Mouse (Mus musculus) heart, embryonic 16.5 days (tissue): ENCODE data around the gene Cnbp. TPM values are rescaled to one million over a fixed set of nuclear protein-coding genes. Genes with fewer than 3 reads are reported as not detected.

Source experiments
- ATAC-seq: fragments of 200-750 bp; cut with Nextera tagmentation; replicated peaks from 2 replicates; pipeline ENCODE4 v1.8.0; 2017; ENCODE audit warnings: moderate number of reproducible peaks; ENCODE audit not compliant: insufficient read depth, low FRiP score; ENCODE audit errors: extremely low read depth
- H3K27ac ChIP-seq: fragments of 300-500 bp; sonication (generic); 2 replicates; pipeline ENCODE4 v1.5.1; 2014; ENCODE audit warnings: mild to moderate bottlenecking, low read length, control low read depth, moderate library complexity
- H3K27me3 ChIP-seq: fragments of 300-500 bp; sonication (generic); 2 replicates; pipeline ENCODE4 v1.6.1; 2014; ENCODE audit warnings: low read length, mixed read lengths; ENCODE audit not compliant: control insufficient read depth, insufficient read depth
- H3K36me3 ChIP-seq: fragments of 300-500 bp; sonication (generic); 2 replicates; pipeline ENCODE4 v1.6.1; 2014; ENCODE audit not compliant: control insufficient read depth, insufficient read depth
- H3K4me1 ChIP-seq: fragments of 300-500 bp; sonication (generic); 2 replicates; pipeline ENCODE4 v1.6.1; 2014; ENCODE audit warnings: low read length, mixed read lengths; ENCODE audit not compliant: control insufficient read depth, insufficient read depth
- H3K4me2 ChIP-seq: fragments of 300-500 bp; sonication (generic); 2 replicates; pipeline ENCODE4 v1.6.1; 2014; ENCODE audit warnings: low read depth, mild to moderate bottlenecking, control low read depth, low read length
- H3K4me3 ChIP-seq: fragments of 300-500 bp; sonication (generic); 2 replicates; pipeline ENCODE4 v1.5.1; 2014; ENCODE audit warnings: mild to moderate bottlenecking, control low read depth, low read length
- H3K9ac ChIP-seq: fragments of 300-500 bp; sonication (generic); 2 replicates; pipeline ENCODE4 v1.6.1; 2014; ENCODE audit warnings: low read length, control low read depth
- H3K9me3 ChIP-seq: fragments of 300-500 bp; sonication (generic); replicated peaks from 2 replicates; pipeline ENCODE4 v1.6.1; 2016; ENCODE audit warnings: low read length; ENCODE audit not compliant: control insufficient read depth
- WGBS: fragments of 180-500 bp; shearing (Covaris S2); extraction: QIAGEN DNeasy Blood & Tissue Kit; methylation state at CpG from one replicate; pipeline ENCODE4 v1.1.7; 2014; 5-methylcytosine and 5-hydroxymethylcytosine counted together
- polyA plus RNA-seq: library from polyadenylated mRNA; unstranded; fragments of >200 nt; fragmentation: Nextera tagmentation; extraction: Ambion mirVana; gene quantifications from 2 replicates; pipeline ENCODE4 v1.2.1, GENCODE M21; 2015

The Cnbp gene
- polyA plus RNA-seq, 1 experiment from 2014 or later = 783 TPM

- H3K4me3 ChIP-seq = no peak overlapping the region
- no peak overlapping the region for H3K4me2 ChIP-seq
- no peak overlapping the region for H3K9ac ChIP-seq
- H3K36me3 ChIP-seq = no peaks in the 10 kb centered on the region
- WGBS = 80% methylated on average over 6 of the region's 6 CpGs
- H3K4me1 ChIP-seq = peaks cover 8% of the 10 kb centered on the region
- H3K27ac ChIP-seq = no peak overlapping the region
- no peaks in the 10 kb centered on the region for H3K9me3 ChIP-seq
- ATAC-seq = no peak
- H3K27me3 ChIP-seq = no peaks in the 10 kb centered on the region
Measured at GRCm38 (mm10) chr6:87866211-87866610, 15.3 kb upstream of the Cnbp start.

DNA sequence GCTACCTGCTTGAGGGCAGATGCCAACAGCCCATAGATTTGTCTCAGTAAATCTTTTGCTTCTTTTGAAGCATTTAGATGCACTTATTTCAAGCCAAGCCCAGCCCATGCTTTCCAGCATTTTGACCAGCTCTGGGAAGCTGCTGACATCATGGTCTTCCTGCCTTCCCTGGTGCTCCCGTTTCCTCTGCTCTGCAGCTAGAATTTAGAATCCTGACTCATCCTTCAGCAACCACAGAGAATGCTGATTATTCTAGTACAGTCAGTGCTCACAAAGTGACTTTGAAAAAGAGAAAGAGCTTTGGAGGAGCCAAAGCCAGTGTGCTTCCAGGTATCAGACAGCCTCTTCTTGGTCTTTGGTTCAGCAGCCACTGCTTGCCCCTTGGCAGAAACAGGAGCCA is 6.2 kb upstream of the Cnbp start:
- Histone ChIP-seq H3K4me3 (no peak overlapping the region), H3K4me1 (no peaks in the 10 kb centered on the region), H3K27ac (no peak overlapping the region), H3K9ac (no peak overlapping the region), H3K4me2 (no peak overlapping the region), H3K36me3 (no peaks in the 10 kb centered on the region), H3K27me3 (no peaks in the 10 kb centered on the region; the same call in 1 of the 2 replicates), H3K9me3 (no peaks in the 10 kb centered on the region)
- ATAC-seq = no peak
- 17% methylated on average over 1 of the region's 1 CpGs for WGBS

DNA sequence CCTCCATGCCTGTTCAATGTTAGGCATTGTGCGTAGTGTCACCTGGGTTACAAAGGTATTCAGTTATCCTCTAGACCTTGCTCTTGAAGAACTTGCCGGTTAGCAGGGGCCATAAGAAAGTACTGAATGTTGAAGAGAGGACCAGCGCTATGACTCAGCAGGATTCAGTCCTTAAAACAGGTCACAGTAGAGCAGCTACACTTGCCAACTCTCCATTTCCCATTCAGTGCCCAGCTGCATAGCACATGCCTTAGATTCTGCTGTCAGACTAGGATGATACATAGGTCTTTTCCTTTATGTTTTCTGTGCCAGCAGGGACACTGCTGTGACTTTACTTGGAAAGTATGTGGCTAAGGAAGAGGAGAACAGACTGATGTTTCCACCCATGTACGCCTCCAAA is 2.5 kb upstream of the Cnbp start:
- WGBS = 75% methylated on average over 4 of the region's 4 CpGs
- no peak for ATAC-seq

GRCm38 (mm10) chr6:87851871-87852270 is 965 bp upstream of the Cnbp start:
- Histone ChIP-seq H3K4me2 (no peak overlapping the region), H3K27ac (no peak overlapping the region), H3K9ac (no peak overlapping the region), H3K4me1 (peaks cover 22% of the 10 kb centered on the region), H3K36me3 (peaks cover 6% of the 10 kb centered on the region; the same call in 1 of the 2 replicates), H3K4me3 (no peak overlapping the region), H3K9me3 (no peaks in the 10 kb centered on the region), H3K27me3 (no peaks in the 10 kb centered on the region; the same call in 1 of the 2 replicates)
- 72% methylated on average over 6 of the region's 6 CpGs for WGBS
- ATAC-seq = no peak

More for the DNA sequence above, 2.5 kb upstream of the Cnbp start:
- peaks cover 9% of the 10 kb centered on the region for H3K4me1 ChIP-seq
- H3K4me2 ChIP-seq = no peak overlapping the region
- no peak overlapping the region for H3K27ac ChIP-seq
- peaks cover 3% of the 10 kb centered on the region; the same call in 1 of the 2 replicates for H3K36me3 ChIP-seq
- no peaks in the 10 kb centered on the region for H3K9me3 ChIP-seq
- H3K9ac ChIP-seq = no peak overlapping the region
- no peaks in the 10 kb centered on the region; the same call in 1 of the 2 replicates for H3K27me3 ChIP-seq
- no peak overlapping the region for H3K4me3 ChIP-seq

- Histone ChIP-seq H3K9ac (peak overlapping the region; percentile 100), H3K36me3 (peaks cover 9% of the 10 kb centered on the region), H3K9me3 (no peaks in the 10 kb centered on the region), H3K27me3 (no peaks in the 10 kb centered on the region; the same call in 1 of the 2 replicates), H3K4me3 (peak overlapping the region; percentile 97), H3K4me1 (peaks cover 26% of the 10 kb centered on the region), H3K27ac (peak overlapping the region; percentile 88), H3K4me2 (peak overlapping the region; percentile 91)
- ATAC-seq = peak; percentile 55
- WGBS = under 1% methylated on average over 69 of the region's 73 CpGs
Measured at GRCm38 (mm10) chr6:87850155-87850899, 579 bp downstream of the Cnbp start.

DNA sequence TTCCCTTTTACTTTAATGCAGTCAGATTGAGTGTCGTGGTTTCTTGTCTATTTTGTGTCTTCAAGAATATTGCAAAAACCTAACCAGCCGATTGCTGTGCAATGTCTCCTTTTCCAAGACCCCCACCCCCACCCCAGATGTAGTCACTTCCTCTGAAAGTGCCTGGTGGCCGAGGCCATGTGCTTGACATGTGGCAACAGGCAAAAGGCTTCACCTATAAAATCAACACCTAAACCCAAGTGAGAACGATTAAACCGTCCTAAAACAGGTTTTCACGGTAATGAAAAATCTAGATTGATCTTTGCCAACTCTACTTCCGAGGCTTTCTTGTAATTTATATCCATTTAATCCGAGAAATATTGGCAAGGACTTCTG is 1.1 kb downstream of the Cnbp start:
- H3K4me2 ChIP-seq = peak overlapping the region; percentile 91
- H3K36me3 ChIP-seq = peaks cover 14% of the 10 kb centered on the region
- peak overlapping the region; percentile 88; the same call in 1 of the 2 replicates for H3K27ac ChIP-seq
- 0% methylated on average over 8 of the region's 8 CpGs for WGBS
- ATAC-seq = no peak
- H3K9me3 ChIP-seq = no peaks in the 10 kb centered on the region
- peak overlapping the region; percentile 100 for H3K9ac ChIP-seq
- no peaks in the 10 kb centered on the region; the same call in 1 of the 2 replicates for H3K27me3 ChIP-seq
- H3K4me3 ChIP-seq = peak overlapping the region; percentile 97
- peaks cover 26% of the 10 kb centered on the region for H3K4me1 ChIP-seq

DNA sequence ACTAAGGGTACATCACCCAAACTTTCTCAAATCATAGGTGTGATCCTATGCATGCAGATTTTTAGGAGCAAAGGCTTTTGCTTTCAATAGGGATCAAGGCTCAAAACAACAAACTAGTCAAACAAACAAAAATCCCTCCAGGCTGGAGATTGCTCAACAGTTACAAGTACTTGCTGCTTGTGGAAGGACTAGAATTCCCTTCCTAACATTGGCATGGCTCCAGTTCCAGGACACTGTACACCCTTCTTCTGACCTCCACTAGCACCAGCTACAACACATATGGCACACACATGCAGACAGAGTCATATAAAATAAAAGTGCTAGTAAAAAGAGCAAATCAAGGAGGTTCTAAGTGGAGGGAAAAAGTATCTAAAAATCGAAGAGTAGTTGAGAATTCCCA is 4.1 kb downstream of the Cnbp start:
- Histone ChIP-seq H3K9ac (no peak overlapping the region; the same call in 1 of the 2 replicates), H3K27me3 (no peaks in the 10 kb centered on the region), H3K4me1 (peaks cover 26% of the 10 kb centered on the region), H3K4me3 (no peak overlapping the region), H3K9me3 (no peaks in the 10 kb centered on the region), H3K27ac (no peak overlapping the region), H3K36me3 (peaks cover 37% of the 10 kb centered on the region), H3K4me2 (no peak overlapping the region; the same call in 1 of the 2 replicates)
- WGBS = 68% methylated on average over 1 of the region's 1 CpGs
- ATAC-seq = no peak

- Histone ChIP-seq H3K27me3 (no peaks in the 10 kb centered on the region), H3K4me3 (no peak overlapping the region), H3K27ac (no peak overlapping the region), H3K9ac (no peak overlapping the region), H3K4me1 (peaks cover 22% of the 10 kb centered on the region), H3K9me3 (no peaks in the 10 kb centered on the region), H3K36me3 (peaks cover 40% of the 10 kb centered on the region), H3K4me2 (no peak overlapping the region)
- WGBS = 91% methylated on average over 13 of the region's 13 CpGs
- ATAC-seq = no peak
Measured at GRCm38 (mm10) chr6:87845031-87845695, 5.7 kb downstream of the Cnbp start.

DNA sequence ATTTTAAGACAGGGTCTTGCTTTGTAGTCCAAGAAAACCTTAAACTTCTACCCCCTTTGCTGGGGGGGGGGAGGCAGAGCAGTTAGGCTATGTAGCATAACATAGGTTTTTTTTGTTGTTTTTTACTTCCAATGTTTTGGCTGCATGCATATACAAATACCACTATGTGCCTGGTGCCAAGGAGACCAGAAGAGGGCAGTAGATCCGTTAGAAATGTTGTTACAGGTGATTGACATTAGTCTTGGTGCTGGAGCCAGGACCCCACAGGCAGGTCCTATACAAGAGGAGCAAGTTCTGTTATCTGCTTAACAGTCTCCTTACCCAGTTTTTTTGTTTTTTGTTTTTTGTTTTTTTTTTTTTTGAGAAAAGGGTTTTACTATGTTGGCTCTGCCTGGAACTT is 8.7 kb downstream of the Cnbp start:
- H3K9me3 ChIP-seq = no peaks in the 10 kb centered on the region
- no peak overlapping the region for H3K9ac ChIP-seq
- peaks cover 16% of the 10 kb centered on the region for H3K4me1 ChIP-seq
- peaks cover 34% of the 10 kb centered on the region for H3K36me3 ChIP-seq
- H3K27me3 ChIP-seq = no peaks in the 10 kb centered on the region
- H3K27ac ChIP-seq = no peak overlapping the region
- H3K4me3 ChIP-seq = no peak overlapping the region
- no peak overlapping the region for H3K4me2 ChIP-seq
- WGBS = 19% methylated on average over 1 of the region's 1 CpGs
- no peak for ATAC-seq
